Mouse (Mus musculus): Measurements from ENCODE around the gene Dctn1. TPM values are rescaled to one million over a fixed set of nuclear protein-coding genes. Genes with fewer than 3 reads are reported as not detected.

Dctn1 gene
- polyA plus RNA-seq, 1 experiment from 2014 or later: 125 TPM

DNA sequence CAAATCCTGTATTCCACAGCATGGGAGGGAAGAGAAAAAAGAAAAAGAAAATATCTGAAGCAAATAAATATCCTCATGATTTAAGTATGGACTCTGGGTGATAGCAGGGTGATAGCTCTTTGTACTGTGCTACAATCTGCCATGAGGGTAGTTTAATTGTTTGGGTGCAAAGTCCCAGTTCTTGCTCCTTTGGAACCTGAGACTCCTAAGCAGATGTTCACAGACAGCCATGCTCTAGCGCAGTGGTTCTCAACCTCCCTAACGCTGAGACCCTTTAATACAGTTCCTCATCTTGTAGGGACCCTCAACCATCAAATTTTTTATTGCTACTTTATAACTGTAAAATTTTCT, 42.3 kb downstream of the Dctn1 start:
- DNase-seq (ENCODE audit: low spot score): no peak
- Histone ChIP-seq H3K27me3 (ENCODE audit: control insufficient read depth, insufficient read depth, low read length) (no peaks in the 10 kb centered on the region), H3K4me2 (ENCODE audit: low read depth) (no peak overlapping the region), H3K36me3 (ENCODE audit: control insufficient read depth, insufficient read depth, low read length) (no peaks in the 10 kb centered on the region), H3K27ac (ENCODE audit: low read depth, low read length) (no peak overlapping the region), H3K9me3 (ENCODE audit: control insufficient read depth, low read length) (no peaks in the 10 kb centered on the region), H3K4me1 (ENCODE audit: control insufficient read depth, insufficient read depth, low read length) (no peaks in the 10 kb centered on the region), H3K4me3 (ENCODE audit: low read depth, low read length) (no peak overlapping the region), H3K9ac (ENCODE audit: low read length) (no peak overlapping the region)
- WGBS: 76% methylated on average over 2 of the region's 2 CpGs
- no peak for ATAC-seq (ENCODE audit: insufficient read depth, low FRiP score, low TSS enrichment)

DNA sequence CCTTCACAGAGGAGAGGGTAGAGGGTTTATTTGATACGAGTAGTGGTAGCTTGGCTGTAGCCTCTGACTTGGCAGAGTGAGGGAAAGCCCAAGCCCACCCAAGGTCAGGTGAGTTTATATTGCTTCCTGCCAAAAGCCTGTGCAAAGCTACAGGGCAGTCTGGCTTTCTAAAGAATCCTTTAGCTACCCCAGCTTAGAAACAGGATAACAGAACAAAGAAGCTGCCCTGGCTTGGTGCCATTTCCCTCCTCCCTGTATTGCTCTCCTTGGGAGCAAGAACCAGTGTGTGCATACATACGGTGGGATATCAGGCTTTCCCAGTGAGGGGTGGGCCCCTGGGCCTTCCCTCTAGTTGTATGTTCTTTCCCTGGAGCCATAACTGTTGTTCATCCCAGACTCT, 44.8 kb downstream of the Dctn1 start:
- H3K4me3 ChIP-seq (ENCODE audit: low read depth, low read length): no peak overlapping the region
- H3K9me3 ChIP-seq (ENCODE audit: control insufficient read depth, low read length): no peaks in the 10 kb centered on the region
- ATAC-seq (ENCODE audit: insufficient read depth, low FRiP score, low TSS enrichment) (no peak), DNase-seq (ENCODE audit: low spot score) (no peak)
- H3K27me3 ChIP-seq (ENCODE audit: control insufficient read depth, insufficient read depth, low read length): no peaks in the 10 kb centered on the region
- H3K27ac ChIP-seq (ENCODE audit: low read depth, low read length): no peak overlapping the region
- 82% methylated on average over 2 of the region's 2 CpGs for WGBS
- H3K4me2 ChIP-seq (ENCODE audit: low read depth): no peak overlapping the region
- H3K9ac ChIP-seq (ENCODE audit: low read length): no peak overlapping the region
- H3K4me1 ChIP-seq (ENCODE audit: control insufficient read depth, insufficient read depth, low read length): no peaks in the 10 kb centered on the region
- H3K36me3 ChIP-seq (ENCODE audit: control insufficient read depth, insufficient read depth, low read length): no peaks in the 10 kb centered on the region

DNA sequence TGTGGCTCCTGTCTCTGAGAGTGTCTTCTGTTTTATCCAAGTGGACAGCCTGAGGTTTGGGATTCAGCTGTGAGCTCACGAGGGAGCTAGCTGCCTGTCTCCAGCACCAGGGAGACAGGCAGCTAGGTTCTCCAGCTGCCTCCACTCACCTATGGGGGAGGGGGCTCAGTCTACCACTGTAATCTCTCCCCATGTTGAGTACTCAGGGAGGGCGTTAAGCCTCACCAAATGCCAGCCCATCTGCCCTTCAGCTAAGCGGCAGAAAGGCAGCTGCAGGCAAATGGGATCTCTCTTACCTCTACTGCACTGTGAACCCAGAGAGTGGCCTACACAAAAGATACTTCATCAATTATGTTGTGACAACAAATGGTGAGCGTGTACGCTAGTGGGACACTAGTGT, 45.8 kb downstream of the Dctn1 start:
- H3K9me3 ChIP-seq (ENCODE audit: control insufficient read depth, low read length): no peaks in the 10 kb centered on the region
- WGBS: 21% methylated on average over 5 of the region's 5 CpGs
- ATAC-seq (ENCODE audit: insufficient read depth, low FRiP score, low TSS enrichment): peak; percentile 37; the same call in 1 of the 2 replicates

DNA sequence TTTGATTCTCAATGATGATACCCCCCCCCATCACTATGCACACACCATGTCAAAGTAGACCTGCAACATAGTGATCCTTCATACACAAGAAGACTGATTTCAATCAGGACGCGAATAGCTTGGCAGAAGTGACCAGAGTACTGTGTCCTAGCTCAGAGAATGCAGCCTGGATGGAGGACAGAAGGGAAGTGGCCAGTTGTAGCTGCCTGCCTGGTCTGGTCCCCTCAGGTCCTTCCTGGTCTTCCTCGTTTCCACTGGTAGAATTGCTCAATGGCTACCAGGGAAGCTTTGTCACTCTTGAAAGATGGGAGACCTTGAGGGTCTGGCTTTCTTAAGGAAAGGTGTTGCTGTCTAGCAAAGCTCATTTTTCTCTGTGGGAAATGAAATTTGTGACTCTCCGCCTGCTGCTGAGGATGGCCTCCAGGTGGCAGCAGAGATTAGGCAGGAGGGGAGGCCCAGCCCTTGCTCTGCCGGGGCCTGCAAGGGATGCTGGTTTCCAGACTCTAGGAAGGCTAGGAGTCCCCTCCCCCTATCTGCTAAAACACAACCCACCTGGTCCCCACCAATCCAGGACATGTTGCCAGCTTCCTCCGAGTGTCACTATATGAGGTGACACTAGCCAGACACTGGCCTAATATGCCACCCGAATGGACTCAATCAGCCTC, 49.4 kb downstream of the Dctn1 start:
- H3K27me3 ChIP-seq (ENCODE audit: control insufficient read depth, insufficient read depth, low read length): no peaks in the 10 kb centered on the region
- no peak overlapping the region for H3K4me3 ChIP-seq (ENCODE audit: low read depth, low read length)
- H3K4me2 ChIP-seq (ENCODE audit: low read depth): no peak overlapping the region
- peak; percentile 58; the same call in 1 of the 2 replicates for ATAC-seq (ENCODE audit: insufficient read depth, low FRiP score, low TSS enrichment)
- 18% methylated on average over 7 of the region's 7 CpGs for WGBS
- no peak overlapping the region; the same call in 1 of the 2 replicates for H3K27ac ChIP-seq (ENCODE audit: low read depth, low read length)
- no peaks in the 10 kb centered on the region for H3K9me3 ChIP-seq (ENCODE audit: control insufficient read depth, low read length)
- no peaks in the 10 kb centered on the region for H3K4me1 ChIP-seq (ENCODE audit: control insufficient read depth, insufficient read depth, low read length)
- H3K9ac ChIP-seq (ENCODE audit: low read length): no peak overlapping the region
- no peaks in the 10 kb centered on the region for H3K36me3 ChIP-seq (ENCODE audit: control insufficient read depth, insufficient read depth, low read length)
- peak; percentile 79 for DNase-seq (ENCODE audit: low spot score)

More for the DNA sequence above, 45.8 kb downstream of the Dctn1 start:
- H3K36me3 ChIP-seq (ENCODE audit: control insufficient read depth, insufficient read depth, low read length): no peaks in the 10 kb centered on the region
- no peak for DNase-seq (ENCODE audit: low spot score)
- no peaks in the 10 kb centered on the region for H3K4me1 ChIP-seq (ENCODE audit: control insufficient read depth, insufficient read depth, low read length)
- H3K9ac ChIP-seq (ENCODE audit: low read length): no peak overlapping the region
- no peak overlapping the region for H3K4me2 ChIP-seq (ENCODE audit: low read depth)
- 0 out of 2 replicates have a peak overlapping the region, but pooled peaks have one; percentile 29 for H3K27ac ChIP-seq (ENCODE audit: low read depth, low read length)
- H3K27me3 ChIP-seq (ENCODE audit: control insufficient read depth, insufficient read depth, low read length): no peaks in the 10 kb centered on the region
- no peak overlapping the region for H3K4me3 ChIP-seq (ENCODE audit: low read depth, low read length)

DNA sequence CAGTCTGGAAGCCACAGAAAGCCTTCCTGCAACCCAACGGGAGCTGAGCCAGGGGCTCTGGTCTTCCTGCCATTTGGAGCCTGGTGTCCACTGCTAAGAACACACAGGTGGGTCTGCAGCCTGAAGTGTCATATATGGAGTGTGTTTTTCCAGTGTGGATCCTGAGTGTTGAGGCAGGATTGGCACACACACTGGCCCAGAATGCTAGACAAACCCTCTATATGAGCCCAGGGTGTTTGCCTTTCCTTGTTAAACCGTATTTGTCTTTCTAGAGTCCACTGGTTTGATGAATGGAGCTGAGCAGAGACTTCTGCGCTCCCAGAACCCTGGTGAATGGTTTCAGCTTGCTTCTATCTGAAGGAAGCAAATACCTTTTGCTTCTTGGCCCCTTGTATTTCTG, 54.1 kb downstream of the Dctn1 start, which contains the start of gene Slc4a5:
TSS of gene Slc4a5 (plus strand) at position 15 of the 400 bp plus-strand sequence.
- H3K4me2 ChIP-seq (ENCODE audit: low read depth): no peak within 1 kb of the TSS
- no peaks in the 10 kb centered on the region for H3K9me3 ChIP-seq (ENCODE audit: control insufficient read depth, low read length)
- H3K36me3 ChIP-seq (ENCODE audit: control insufficient read depth, insufficient read depth, low read length): no peaks in the 10 kb centered on the region
- H3K27ac ChIP-seq (ENCODE audit: low read depth, low read length): no peak within 1 kb of the TSS
- no peak within 1 kb of the TSS for H3K4me3 ChIP-seq (ENCODE audit: low read depth, low read length)
- no peak within 1 kb of the TSS for H3K9ac ChIP-seq (ENCODE audit: low read length)
- 77% methylated on average over 3 of the region's 3 CpGs for WGBS
- ATAC-seq (ENCODE audit: insufficient read depth, low FRiP score, low TSS enrichment) (no peak), DNase-seq (ENCODE audit: low spot score) (no peak)
- H3K4me1 ChIP-seq (ENCODE audit: control insufficient read depth, insufficient read depth, low read length): no peaks in the 10 kb centered on the region
- no peaks in the 10 kb centered on the region for H3K27me3 ChIP-seq (ENCODE audit: control insufficient read depth, insufficient read depth, low read length)

DNA sequence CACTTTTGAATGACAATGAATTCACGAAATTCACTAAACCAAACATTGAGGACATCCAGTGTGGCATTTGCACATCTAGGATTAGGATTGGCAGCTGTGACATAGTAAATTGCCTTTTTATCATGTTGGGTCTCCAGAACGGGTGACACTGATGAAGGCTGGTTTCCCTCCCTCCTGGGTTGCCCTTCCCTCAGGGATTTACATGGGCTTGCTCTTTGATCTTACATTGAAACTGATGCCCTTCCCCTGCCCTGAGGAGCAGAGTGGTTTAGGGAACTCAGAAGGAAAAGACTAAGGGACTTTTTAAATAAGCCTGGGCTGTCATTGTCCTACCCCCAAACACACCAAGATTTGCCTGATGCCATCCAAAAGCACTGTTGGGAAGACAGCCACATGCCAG, 65.8 kb downstream of the Dctn1 start:
- 41% methylated on average over 2 of the region's 2 CpGs for WGBS
- H3K9ac ChIP-seq (ENCODE audit: low read length): no peak overlapping the region
- H3K4me1 ChIP-seq (ENCODE audit: control insufficient read depth, insufficient read depth, low read length): peaks cover 4% of the 10 kb centered on the region; the same call in 1 of the 2 replicates
- no peak overlapping the region for H3K27ac ChIP-seq (ENCODE audit: low read depth, low read length)
- H3K27me3 ChIP-seq (ENCODE audit: control insufficient read depth, insufficient read depth, low read length): no peaks in the 10 kb centered on the region
- no peak for DNase-seq (ENCODE audit: low spot score)
- H3K9me3 ChIP-seq (ENCODE audit: control insufficient read depth, low read length): no peaks in the 10 kb centered on the region
- H3K36me3 ChIP-seq (ENCODE audit: control insufficient read depth, insufficient read depth, low read length): no peaks in the 10 kb centered on the region
- no peak for ATAC-seq (ENCODE audit: insufficient read depth, low FRiP score, low TSS enrichment)
- no peak overlapping the region for H3K4me3 ChIP-seq (ENCODE audit: low read depth, low read length)
- no peak overlapping the region for H3K4me2 ChIP-seq (ENCODE audit: low read depth)

DNA sequence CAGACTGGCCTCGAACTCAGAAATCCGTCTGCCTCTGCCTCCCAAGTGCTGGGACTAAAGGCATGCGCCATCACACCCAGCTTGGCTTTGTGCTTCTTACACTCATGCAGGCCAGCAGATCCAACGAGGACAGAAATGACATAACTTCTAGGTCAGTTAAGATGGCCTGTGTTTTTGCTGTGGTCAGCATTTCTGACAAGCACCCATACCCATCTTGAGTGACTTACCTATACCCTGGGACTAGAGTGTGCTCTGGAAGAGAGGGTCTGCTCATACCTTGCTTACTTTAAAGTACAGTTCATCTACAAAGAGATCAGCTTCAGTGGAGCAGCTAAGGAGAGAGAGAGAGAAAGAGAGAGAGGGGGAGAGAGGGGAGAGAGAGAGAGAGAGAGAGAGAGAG, 67.6 kb downstream of the Dctn1 start:
- Histone ChIP-seq H3K9me3 (ENCODE audit: control insufficient read depth, low read length) (no peaks in the 10 kb centered on the region), H3K4me1 (ENCODE audit: control insufficient read depth, insufficient read depth, low read length) (peaks cover 4% of the 10 kb centered on the region; the same call in 1 of the 2 replicates), H3K27ac (ENCODE audit: low read depth, low read length) (no peak overlapping the region), H3K27me3 (ENCODE audit: control insufficient read depth, insufficient read depth, low read length) (no peaks in the 10 kb centered on the region), H3K4me3 (ENCODE audit: low read depth, low read length) (no peak overlapping the region), H3K36me3 (ENCODE audit: control insufficient read depth, insufficient read depth, low read length) (no peaks in the 10 kb centered on the region), H3K9ac (ENCODE audit: low read length) (no peak overlapping the region), H3K4me2 (ENCODE audit: low read depth) (no peak overlapping the region)
- DNase-seq (ENCODE audit: low spot score) (no peak), ATAC-seq (ENCODE audit: insufficient read depth, low FRiP score, low TSS enrichment) (no peak)
- 84% methylated on average over 4 of the region's 4 CpGs for WGBS

DNA sequence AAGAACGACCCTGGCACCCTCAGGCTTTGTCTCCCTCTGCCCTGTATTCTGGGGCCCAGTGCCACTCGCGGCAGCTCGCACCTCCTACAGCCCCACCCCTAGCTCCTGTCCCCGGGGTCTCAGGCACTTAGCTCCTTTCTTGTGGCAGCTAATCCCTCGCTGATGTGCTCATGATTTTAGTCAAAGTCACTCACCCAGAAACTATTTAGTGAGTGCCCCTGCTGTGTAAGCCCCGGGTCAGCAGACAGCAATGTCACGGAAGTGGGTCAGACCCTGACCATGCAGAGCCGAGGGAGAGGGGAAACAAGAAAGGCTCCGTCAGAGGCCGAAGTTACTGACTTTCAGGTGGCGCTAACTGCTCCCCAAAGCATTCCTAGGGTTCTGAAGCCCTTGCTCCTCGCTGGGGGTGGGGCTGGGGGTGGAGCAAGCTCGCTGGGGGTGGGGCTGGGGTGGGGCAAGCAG, 68.6 kb downstream of the Dctn1 start:
- peaks cover 4% of the 10 kb centered on the region; the same call in 1 of the 2 replicates for H3K4me1 ChIP-seq (ENCODE audit: control insufficient read depth, insufficient read depth, low read length)
- DNase-seq (ENCODE audit: low spot score): peak; percentile 21
- no peak for ATAC-seq (ENCODE audit: insufficient read depth, low FRiP score, low TSS enrichment)
- no peaks in the 10 kb centered on the region for H3K36me3 ChIP-seq (ENCODE audit: control insufficient read depth, insufficient read depth, low read length)
- under 1% methylated on average over 13 of the region's 14 CpGs for WGBS
- H3K4me3 ChIP-seq (ENCODE audit: low read depth, low read length): no peak overlapping the region
- H3K27ac ChIP-seq (ENCODE audit: low read depth, low read length): no peak overlapping the region
- H3K27me3 ChIP-seq (ENCODE audit: control insufficient read depth, insufficient read depth, low read length): no peaks in the 10 kb centered on the region
- H3K9me3 ChIP-seq (ENCODE audit: control insufficient read depth, low read length): no peaks in the 10 kb centered on the region
- H3K4me2 ChIP-seq (ENCODE audit: low read depth): peak overlapping the region; percentile 36
- peak overlapping the region; percentile 3; the same call in 1 of the 2 replicates for H3K9ac ChIP-seq (ENCODE audit: low read length)

DNA sequence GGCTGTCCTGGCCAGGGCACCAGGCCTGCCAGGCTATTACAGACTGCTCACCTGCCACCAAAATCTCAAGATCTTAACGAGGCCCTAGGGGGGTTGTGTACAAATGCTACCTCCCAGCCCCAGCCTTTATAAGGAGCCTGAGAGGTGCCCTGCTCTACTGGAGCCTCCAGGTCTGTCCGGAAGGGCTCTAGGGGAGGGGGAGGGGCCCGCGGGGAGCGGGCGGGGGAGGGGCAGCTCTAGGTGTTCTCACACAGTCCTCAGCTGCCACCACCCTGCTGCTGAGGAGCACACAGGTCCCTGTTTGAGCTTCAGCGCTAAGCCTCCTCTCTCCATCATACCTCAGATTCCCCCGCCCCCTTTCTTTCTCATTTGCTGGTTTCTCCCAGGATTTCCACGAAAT, 71.4 kb downstream of the Dctn1 start:
- Histone ChIP-seq H3K4me1 (ENCODE audit: control insufficient read depth, insufficient read depth, low read length) (peaks cover 4% of the 10 kb centered on the region; the same call in 1 of the 2 replicates), H3K27ac (ENCODE audit: low read depth, low read length) (no peak overlapping the region), H3K4me3 (ENCODE audit: low read depth, low read length) (no peak overlapping the region), H3K4me2 (ENCODE audit: low read depth) (0 out of 2 replicates have a peak overlapping the region, but pooled peaks have one; percentile 17), H3K9me3 (ENCODE audit: control insufficient read depth, low read length) (no peaks in the 10 kb centered on the region), H3K27me3 (ENCODE audit: control insufficient read depth, insufficient read depth, low read length) (no peaks in the 10 kb centered on the region), H3K9ac (ENCODE audit: low read length) (no peak overlapping the region), H3K36me3 (ENCODE audit: control insufficient read depth, insufficient read depth, low read length) (no peaks in the 10 kb centered on the region)
- DNase-seq (ENCODE audit: low spot score): no peak
- ATAC-seq (ENCODE audit: insufficient read depth, low FRiP score, low TSS enrichment): no peak
- WGBS: 2% methylated on average over 8 of the region's 9 CpGs
